Mouse (Mus musculus) midbrain, embryonic 16.5 days (tissue): Measurements from ENCODE around the gene Rad51c. TPM values are rescaled to one million over a fixed set of nuclear protein-coding genes. Genes with fewer than 3 reads are reported as not detected.
"Not testable (repeated sequence)": the region's sequence is repeated elsewhere in the genome, so short reads cannot be mapped to it uniquely, and the experiment has no call there.

Source experiments
- ATAC-seq: fragments of 200-750 bp; cut with Nextera tagmentation; 2 replicates; pipeline ENCODE4 v1.8.0; 2017; ENCODE audit warnings: moderate TSS enrichment
- H3K27ac ChIP-seq: fragments of 300-500 bp; sonication (generic); 2 replicates; pipeline ENCODE4 v1.5.1; 2014; ENCODE audit warnings: mild to moderate bottlenecking, low read length, mixed read lengths
- H3K27me3 ChIP-seq: fragments of 300-500 bp; sonication (generic); 2 replicates; pipeline ENCODE4 v1.6.1; 2014; ENCODE audit warnings: low read depth, low read length, mixed read lengths; ENCODE audit not compliant: control insufficient read depth, insufficient read depth
- H3K36me3 ChIP-seq: fragments of 300-500 bp; sonication (generic); 2 replicates; pipeline ENCODE4 v1.6.1; 2014; ENCODE audit warnings: mild to moderate bottlenecking, low read length, moderate library complexity, mixed read lengths; ENCODE audit not compliant: control insufficient read depth, insufficient read depth
- H3K4me1 ChIP-seq: fragments of 300-500 bp; sonication (generic); 2 replicates; pipeline ENCODE4 v1.6.1; 2014; ENCODE audit warnings: mild to moderate bottlenecking, low read length, mixed read lengths; ENCODE audit not compliant: control insufficient read depth, insufficient read depth
- H3K4me2 ChIP-seq: fragments of 300-500 bp; sonication (generic); 2 replicates; pipeline ENCODE4 v1.6.1; 2014; ENCODE audit warnings: mild to moderate bottlenecking, low read length, mixed read lengths
- H3K4me3 ChIP-seq: fragments of 300-500 bp; sonication (generic); 2 replicates; pipeline ENCODE4 v1.5.1; 2014; ENCODE audit warnings: low read depth, mild to moderate bottlenecking, low read length, moderate library complexity, mixed read lengths
- H3K9ac ChIP-seq: fragments of 300-500 bp; sonication (generic); 2 replicates; pipeline ENCODE4 v1.6.1; 2014; ENCODE audit warnings: low read depth, low read length, mixed read lengths
- H3K9me3 ChIP-seq: fragments of 300-500 bp; sonication (generic); replicated peaks from 2 replicates; pipeline ENCODE4 v1.6.1; 2014; ENCODE audit warnings: mild to moderate bottlenecking, low read length, mixed read lengths; ENCODE audit not compliant: control insufficient read depth, poor library complexity, severe bottlenecking
- WGBS: fragments of 180-500 bp; shearing (Covaris S2); extraction: QIAGEN DNeasy Blood & Tissue Kit; methylation state at CpG from one replicate; pipeline ENCODE4 v1.1.7; 2014; 5-methylcytosine and 5-hydroxymethylcytosine counted together
- polyA plus RNA-seq: library from polyadenylated mRNA; unstranded; fragments of >200 nt; fragmentation: Nextera tagmentation; extraction: Ambion mirVana; gene quantifications from 2 replicates; pipeline ENCODE4 v1.2.1, GENCODE M21; 2015

Rad51c gene
- polyA plus RNA-seq, 1 experiment from 2014 or later, result 3.6 TPM

DNA sequence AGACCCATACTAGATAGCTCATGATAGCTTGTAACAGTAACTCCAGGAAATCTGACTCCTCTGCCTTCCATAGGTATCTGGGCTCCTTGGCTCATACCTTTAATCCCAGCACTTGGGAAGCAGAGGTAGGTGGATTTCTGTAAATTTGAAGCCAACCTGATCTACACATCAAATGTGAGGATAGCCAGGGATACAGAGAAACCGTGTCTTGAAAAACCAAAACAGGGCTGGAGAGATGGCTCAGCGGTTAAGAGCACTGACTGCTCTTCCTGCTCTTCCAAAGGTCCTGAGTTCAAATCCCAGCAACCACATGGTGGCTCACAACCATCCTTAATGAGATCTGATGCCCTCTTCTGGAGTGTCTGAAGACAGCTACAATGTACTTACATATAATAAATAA is 30.4 kb upstream of the Rad51c start:
- 90% methylated on average over 2 of the region's 2 CpGs for WGBS
- not testable (repeated sequence) for ATAC-seq

GRCm38 (mm10) chr11:87432933-87433669 is 28.3 kb upstream of the Rad51c start:
- Histone ChIP-seq H3K4me2 (no peak overlapping the region), H3K27me3 (no peaks in the 10 kb centered on the region), H3K36me3 (no peaks in the 10 kb centered on the region), H3K27ac (no peak overlapping the region), H3K9me3 (no peaks in the 10 kb centered on the region), H3K9ac (no peak overlapping the region), H3K4me1 (no peaks in the 10 kb centered on the region), H3K4me3 (no peak overlapping the region)
- WGBS, result 52% methylated on average over 6 of the region's 6 CpGs
- ATAC-seq, result no peak

More for the DNA sequence above, 30.4 kb upstream of the Rad51c start:
- not testable (repeated sequence) for H3K36me3 ChIP-seq, H3K9ac ChIP-seq, H3K4me2 ChIP-seq, H3K4me1 ChIP-seq, H3K27ac ChIP-seq, H3K9me3 ChIP-seq, H3K27me3 ChIP-seq, H3K4me3 ChIP-seq

DNA sequence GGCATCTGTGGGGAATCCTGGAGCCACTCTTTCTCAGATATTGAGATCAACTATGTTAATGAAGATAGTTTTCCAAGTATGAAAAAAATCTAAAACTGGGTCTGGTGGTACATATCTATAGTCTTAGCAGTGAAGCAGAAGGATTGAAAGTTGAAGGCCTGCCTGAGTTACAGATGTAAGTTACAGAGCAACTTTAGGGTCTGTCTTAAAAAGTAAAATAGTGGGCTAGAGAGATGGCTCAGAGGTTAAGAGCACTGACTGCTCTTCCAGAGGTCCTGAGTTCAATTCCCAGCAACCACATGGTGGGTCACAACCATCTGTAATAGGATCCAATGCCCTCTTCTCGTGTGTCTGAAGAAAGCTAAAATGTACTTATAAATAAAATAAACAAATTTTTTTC is 27.7 kb upstream of the Rad51c start:
- H3K4me3 ChIP-seq, result no peak overlapping the region
- no peak overlapping the region for H3K27ac ChIP-seq
- no peak for ATAC-seq
- no peaks in the 10 kb centered on the region for H3K4me1 ChIP-seq
- H3K9ac ChIP-seq, result no peak overlapping the region
- H3K36me3 ChIP-seq, result no peaks in the 10 kb centered on the region
- no peak overlapping the region for H3K4me2 ChIP-seq
- 81% methylated on average over 1 of the region's 1 CpGs for WGBS
- no peaks in the 10 kb centered on the region for H3K9me3 ChIP-seq
- H3K27me3 ChIP-seq, result no peaks in the 10 kb centered on the region

GRCm38 (mm10) chr11:87431813-87432212 is 27.1 kb upstream of the Rad51c start:
- not testable (repeated sequence) for H3K4me2 ChIP-seq, H3K4me1 ChIP-seq, H3K9me3 ChIP-seq, ATAC-seq, H3K36me3 ChIP-seq, H3K27ac ChIP-seq, H3K9ac ChIP-seq, H3K4me3 ChIP-seq, H3K27me3 ChIP-seq
- 90% methylated on average over 8 of the region's 8 CpGs for WGBS

DNA sequence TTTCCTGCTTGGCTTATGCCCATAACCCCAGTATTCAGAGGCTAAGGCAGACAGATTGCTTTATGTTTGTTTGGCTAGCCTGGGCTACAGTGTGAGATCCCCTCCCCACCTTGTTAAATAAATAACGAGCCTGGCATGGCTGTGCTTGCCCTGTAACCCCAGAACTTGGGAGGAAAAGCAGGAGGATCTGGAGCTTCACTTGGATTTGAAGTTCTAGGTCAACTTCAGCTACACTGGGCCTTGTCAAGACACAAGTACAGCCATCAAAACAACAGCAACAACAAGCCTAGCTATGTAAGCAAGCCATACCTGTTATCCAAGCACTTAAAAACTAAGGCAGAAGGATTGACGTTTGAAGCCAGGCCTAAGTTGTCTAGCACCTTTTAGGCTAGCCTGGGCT is 25.6 kb upstream of the Rad51c start:
- no peak overlapping the region for H3K4me3 ChIP-seq
- no peak for ATAC-seq
- no peaks in the 10 kb centered on the region for H3K36me3 ChIP-seq
- WGBS, result 80% methylated on average over 2 of the region's 2 CpGs
- H3K9ac ChIP-seq, result no peak overlapping the region
- no peak overlapping the region for H3K27ac ChIP-seq
- no peaks in the 10 kb centered on the region for H3K27me3 ChIP-seq
- peaks cover 5% of the 10 kb centered on the region; the same call in 1 of the 2 replicates for H3K4me1 ChIP-seq
- H3K9me3 ChIP-seq, result no peaks in the 10 kb centered on the region
- H3K4me2 ChIP-seq, result no peak overlapping the region

GRCm38 (mm10) chr11:87429363-87429762 is 24.6 kb upstream of the Rad51c start:
- Histone ChIP-seq H3K4me3 (no peak overlapping the region), H3K9me3 (no peaks in the 10 kb centered on the region), H3K27me3 (no peaks in the 10 kb centered on the region), H3K36me3 (no peaks in the 10 kb centered on the region), H3K27ac (no peak overlapping the region), H3K4me2 (no peak overlapping the region), H3K9ac (no peak overlapping the region), H3K4me1 (peaks cover 5% of the 10 kb centered on the region; the same call in 1 of the 2 replicates)
- WGBS, result 86% methylated on average over 4 of the region's 4 CpGs
- ATAC-seq, result no peak

DNA sequence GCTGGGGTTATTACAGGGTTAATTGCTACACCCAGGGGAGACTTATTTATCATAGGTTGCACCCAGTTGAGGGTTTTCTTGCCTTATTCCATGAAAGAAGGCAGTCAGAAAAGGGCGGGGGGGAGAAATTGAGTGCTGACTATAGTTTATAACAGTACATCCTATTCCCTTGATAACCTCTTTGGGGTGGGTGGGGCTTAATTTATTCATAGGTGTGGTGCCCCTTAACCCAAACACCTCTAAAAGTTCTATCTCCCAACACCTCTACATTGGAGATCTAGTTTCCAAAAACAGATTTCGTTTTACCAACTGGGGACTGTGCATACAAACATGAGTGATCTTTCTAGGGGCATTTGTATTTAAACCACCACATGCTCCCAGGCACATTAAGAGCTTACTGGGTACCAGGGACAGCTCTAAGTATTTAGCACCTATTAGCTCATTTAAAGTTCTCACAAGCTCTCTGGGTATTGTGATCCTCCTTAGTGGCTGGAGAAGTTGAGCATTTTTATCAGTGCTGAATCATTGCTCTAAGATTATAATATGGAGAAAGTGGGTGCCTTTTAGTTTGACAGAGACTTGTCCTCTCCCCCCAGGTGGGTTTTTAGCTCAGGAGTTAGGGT is 23.4 kb upstream of the Rad51c start:
- no peaks in the 10 kb centered on the region for H3K36me3 ChIP-seq
- no peak overlapping the region for H3K9ac ChIP-seq
- 74% methylated on average over 2 of the region's 2 CpGs for WGBS

GRCm38 (mm10) chr11:87427273-87428050 is 22.7 kb upstream of the Rad51c start:
- no peaks in the 10 kb centered on the region for H3K27me3 ChIP-seq
- no peaks in the 10 kb centered on the region for H3K9me3 ChIP-seq
- peaks cover 5% of the 10 kb centered on the region for H3K4me1 ChIP-seq
- H3K27ac ChIP-seq, result peak overlapping the region; percentile 72
- H3K4me2 ChIP-seq, result no peak overlapping the region
- no peak overlapping the region for H3K9ac ChIP-seq
- no peaks in the 10 kb centered on the region for H3K36me3 ChIP-seq
- WGBS, result 44% methylated on average over 1 of the region's 1 CpGs
- no peak overlapping the region for H3K4me3 ChIP-seq
- ATAC-seq, result no peak

More for the DNA sequence above, 23.4 kb upstream of the Rad51c start:
- no peak overlapping the region for H3K4me3 ChIP-seq
- H3K9me3 ChIP-seq, result no peaks in the 10 kb centered on the region
- no peak overlapping the region for H3K27ac ChIP-seq
- no peak overlapping the region for H3K4me2 ChIP-seq
- H3K27me3 ChIP-seq, result no peaks in the 10 kb centered on the region
- peaks cover 5% of the 10 kb centered on the region for H3K4me1 ChIP-seq
- ATAC-seq, result no peak
